Mouse (Mus musculus) urinary bladder, adult 18-20 months (tissue): ENCODE results near the gene Hpse2.

ENCODE experiments used
- DNase-seq, 2 experiments: peaks; one replicate each; pipeline ENCODE4 v3.0.0; 2022; ENCODE audit warnings: low spot score in 2 of 2, mixed read lengths in 2 of 2

Hpse2 gene

GRCm38 (mm10) chr19:43156085-43156484 lies 232.1 kb downstream of the Hpse2 start:
- DNase-seq = no peak

DNA sequence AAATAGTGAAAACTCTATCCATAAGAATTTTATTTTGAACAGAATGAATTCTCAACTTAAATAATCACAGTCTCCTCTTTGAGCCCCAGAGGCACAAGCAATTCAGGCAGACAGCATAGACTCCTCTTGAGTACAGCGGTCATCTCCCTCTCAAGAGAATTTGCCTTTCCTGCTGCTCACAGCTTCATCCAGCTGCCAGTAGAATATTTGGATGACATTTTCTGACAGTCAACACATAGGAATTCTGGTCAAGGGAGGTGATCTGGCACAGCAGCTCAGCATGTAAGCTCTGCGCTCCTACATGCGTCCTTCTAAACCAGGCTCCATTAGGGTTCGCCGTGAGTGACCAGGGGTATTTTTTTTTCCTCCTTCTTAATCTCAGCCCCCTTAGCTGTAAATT lies 232.6 kb downstream of the Hpse2 start:
- no peak for DNase-seq

- DNase-seq = no peak
Measured at GRCm38 (mm10) chr19:43147901-43148300, 240.3 kb downstream of the Hpse2 start.

GRCm38 (mm10) chr19:43146820-43147219 lies 241.3 kb downstream of the Hpse2 start:
- no peak for DNase-seq

DNA sequence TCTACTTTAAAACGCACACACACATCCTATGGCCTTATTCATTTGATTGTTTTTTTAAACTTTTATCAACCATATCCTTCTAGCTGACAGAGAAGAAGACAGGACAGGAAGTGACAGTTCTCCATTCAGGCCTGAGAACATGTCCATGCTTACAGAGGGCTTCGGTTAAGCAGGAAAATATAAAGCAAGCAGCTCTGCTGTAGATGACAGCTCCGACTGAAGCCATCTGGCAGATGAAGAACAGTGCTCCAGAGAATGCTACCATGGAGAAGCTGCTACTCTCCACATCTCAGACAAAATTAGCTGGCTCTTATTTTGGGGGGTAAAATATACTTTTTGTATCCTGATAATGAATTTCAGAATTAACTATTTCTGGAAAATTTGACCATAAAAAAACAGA lies 246.5 kb downstream of the Hpse2 start:
- DNase-seq = no peak

GRCm38 (mm10) chr19:43109796-43110195 lies 278.4 kb downstream of the Hpse2 start:
- no peak for DNase-seq

- DNase-seq = no peak
Measured at GRCm38 (mm10) chr19:43096915-43097314, 291.2 kb downstream of the Hpse2 start.

- no peak for DNase-seq
Measured at GRCm38 (mm10) chr19:43087216-43087615, 300.9 kb downstream of the Hpse2 start.

DNA sequence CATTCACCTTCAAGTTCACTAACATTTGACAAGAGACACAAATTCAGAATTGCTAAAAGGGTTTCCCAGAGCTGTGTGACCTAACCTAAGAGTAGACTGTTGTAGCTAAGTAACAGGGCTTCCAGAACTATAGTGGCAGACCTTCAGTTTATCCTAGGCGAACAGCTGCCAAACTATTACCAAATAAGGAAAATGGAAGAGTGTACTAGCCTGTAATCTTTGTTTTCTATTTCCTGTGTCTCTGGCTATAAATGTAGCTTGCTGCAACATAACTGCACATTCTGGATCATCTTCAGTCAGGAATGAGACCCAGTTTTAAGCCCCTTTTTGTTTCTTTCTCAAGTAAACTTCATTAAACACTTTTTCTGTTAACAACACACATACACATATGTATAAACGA lies 324.0 kb downstream of the Hpse2 start:
- no peak for DNase-seq

DNA sequence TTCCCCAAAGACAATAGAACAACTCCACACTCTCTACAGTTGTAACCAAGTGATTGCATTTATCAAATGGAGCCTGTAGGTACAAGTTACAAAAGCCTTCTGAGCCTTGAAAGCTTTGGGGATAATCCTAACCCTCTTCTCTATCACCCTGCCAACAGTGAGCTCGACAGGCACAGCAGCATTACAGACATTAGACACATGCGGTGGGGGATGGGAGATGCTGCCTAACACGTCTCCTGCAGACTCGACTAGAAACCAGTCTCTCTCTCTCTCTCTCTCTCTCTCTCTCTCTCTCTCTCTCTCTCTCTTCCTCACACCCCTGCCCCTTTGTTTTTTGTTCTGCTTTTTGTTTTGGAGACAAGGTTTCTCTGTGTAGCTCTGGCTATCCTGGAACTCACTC lies 343.6 kb downstream of the Hpse2 start:
- no peak for DNase-seq

- no peak for DNase-seq
Measured at GRCm38 (mm10) chr19:43042721-43043120, 345.4 kb downstream of the Hpse2 start.

- DNase-seq = no peak
Measured at GRCm38 (mm10) chr19:43042211-43042610, 345.9 kb downstream of the Hpse2 start.

GRCm38 (mm10) chr19:43036381-43036780 lies 351.8 kb downstream of the Hpse2 start:
- DNase-seq = no peak

DNA sequence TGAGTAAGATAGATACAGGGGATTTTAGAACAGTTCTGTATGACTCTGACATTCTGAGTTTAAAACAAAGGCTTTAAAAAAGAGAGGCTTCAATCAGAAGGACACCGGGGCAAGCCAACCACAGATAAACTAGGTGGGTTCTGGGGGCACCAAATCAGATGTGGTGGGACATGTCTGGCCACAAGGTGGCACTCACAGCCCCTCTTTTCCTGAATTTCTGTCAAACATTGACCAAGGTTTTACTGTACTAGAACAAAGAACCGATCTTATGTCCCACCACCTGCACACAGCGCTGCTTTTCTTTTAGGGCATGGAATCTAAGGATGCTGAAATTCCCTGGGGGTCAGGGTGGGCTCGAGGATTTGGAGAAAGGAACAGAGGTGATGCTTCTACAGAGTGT lies 360.9 kb downstream of the Hpse2 start:
- DNase-seq = peak; percentile 6 to 21

DNA sequence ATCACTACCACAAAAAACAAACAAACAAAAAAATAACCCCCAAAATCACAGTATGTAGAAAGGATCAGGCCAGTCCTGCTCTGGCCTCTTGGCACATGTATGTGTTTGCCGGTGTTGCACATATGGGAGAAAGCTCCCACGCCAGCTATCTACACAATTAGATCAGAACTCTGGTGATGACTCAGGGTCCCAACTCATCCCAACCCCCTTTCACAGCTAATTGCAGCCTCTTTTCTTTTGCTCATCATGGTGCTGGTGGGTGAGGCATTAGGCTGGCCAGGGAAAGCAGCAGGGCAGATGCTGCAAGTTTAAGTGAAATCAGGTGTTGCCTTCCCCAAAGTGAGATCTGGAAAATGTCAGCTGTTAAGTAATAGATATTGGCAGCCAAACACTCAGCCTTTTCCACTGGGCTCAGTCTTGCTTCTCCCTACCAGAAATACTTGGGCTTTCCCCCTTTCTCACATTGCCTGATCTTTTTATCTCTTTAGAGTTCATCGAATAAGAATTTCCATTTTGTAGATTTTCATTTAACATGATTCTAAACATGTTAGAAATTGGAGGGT lies 365.5 kb downstream of the Hpse2 start:
- no peak for DNase-seq

GRCm38 (mm10) chr19:43018792-43019191 lies 369.4 kb downstream of the Hpse2 start:
- DNase-seq = no peak

GRCm38 (mm10) chr19:42996406-42996805 lies 391.7 kb downstream of the Hpse2 start:
- no peak for DNase-seq

DNA sequence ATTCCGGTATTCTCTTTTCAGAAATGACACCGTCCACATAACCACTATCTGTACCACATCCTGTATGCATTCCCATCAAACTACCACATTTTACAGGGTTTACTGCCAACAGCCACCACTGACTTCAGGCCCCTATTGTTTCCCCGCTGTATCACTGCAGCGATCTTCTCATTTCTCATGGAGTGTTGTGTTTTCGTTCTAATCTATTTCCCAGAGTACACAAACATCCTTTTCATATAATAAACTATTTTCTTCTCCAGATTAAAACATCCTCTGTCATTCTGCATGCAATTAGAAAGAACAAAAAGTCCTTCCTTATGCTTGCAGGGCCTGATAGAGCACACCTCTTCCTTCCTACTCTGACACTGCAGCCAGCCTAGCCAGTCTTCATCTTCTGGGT lies 399.3 kb downstream of the Hpse2 start:
- DNase-seq = no peak

DNA sequence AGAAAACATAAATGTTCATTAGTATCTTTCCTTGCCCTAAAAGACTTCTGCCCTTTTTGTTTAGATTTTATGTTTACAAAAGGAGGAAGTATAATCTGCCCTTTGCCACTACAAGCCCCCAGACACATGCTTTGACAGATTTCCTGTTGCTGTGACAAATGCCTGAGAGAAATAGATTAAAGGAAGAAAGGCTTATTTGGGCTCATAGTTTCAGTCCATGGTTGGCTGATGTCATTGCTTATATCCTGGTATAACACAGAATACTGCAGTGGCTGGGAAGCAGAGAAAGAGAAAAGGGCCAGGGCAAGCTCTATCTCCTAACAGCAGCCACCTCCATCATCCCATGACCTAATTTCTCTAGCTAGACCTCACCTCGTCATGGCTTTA lies 401.8 kb downstream of the Hpse2 start:
- DNase-seq = no peak

DNA sequence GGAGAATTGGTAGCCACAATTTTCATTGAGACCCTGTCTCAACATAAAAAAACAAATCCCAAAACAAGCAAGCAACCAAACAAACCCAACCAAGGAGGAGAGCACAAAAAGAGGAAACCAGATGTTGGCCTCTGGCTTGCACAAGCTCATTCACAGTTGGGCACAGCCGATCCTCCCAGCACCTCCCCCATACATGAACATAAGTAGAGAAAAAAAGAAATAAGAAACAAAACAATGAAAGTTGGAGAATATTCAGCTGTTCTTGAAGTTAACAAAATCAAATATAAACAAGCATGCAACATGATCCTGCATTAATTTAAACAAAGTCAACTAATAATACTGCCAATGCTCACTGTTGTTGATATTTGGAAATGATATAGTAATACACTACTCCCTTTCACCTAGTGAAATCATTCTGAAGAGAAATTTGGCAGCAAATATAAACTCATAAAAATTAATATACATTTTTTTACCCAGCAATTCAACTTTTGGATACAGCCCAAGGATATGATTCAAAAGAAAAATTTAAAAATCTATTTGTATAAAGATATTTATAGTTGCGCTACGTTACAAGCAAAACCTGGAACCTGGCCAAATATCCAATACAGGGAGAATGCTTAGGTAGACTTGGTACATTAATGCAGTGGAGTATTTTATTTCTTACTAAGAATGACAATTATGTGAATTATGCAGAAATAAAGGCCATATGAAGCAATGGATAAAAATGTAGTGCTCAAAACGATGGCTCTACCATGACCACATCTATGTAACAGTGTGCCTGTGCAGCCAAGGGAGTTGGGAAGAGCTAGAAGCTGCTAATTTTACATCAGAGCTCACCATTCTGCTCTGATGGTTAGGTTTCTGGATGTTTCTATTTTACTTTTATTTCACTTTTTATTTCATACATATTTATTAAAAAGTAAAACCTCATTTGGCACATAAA lies 402.5 kb downstream of the Hpse2 start:
- no peak for DNase-seq

DNA sequence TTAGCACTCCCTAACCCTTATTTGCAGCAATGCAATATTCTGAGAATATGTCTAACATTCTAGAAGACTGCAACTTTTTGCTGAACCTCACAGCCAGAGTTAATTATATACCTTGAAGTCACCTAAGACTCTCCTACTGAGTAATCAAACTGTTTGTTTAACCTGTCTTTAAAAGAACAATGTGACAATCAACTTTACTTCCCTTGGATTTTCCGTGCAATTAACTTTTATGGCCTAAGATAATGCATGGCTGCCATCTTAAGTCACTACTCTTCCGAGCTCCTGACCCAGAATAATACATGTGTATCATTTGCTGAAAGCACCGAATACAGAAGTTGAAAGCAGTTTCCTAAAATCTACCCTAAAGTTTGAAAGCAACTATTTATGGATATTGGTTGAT lies 407.6 kb downstream of the Hpse2 start:
- no peak for DNase-seq

GRCm38 (mm10) chr19:42977938-42978337 lies 410.2 kb downstream of the Hpse2 start:
- DNase-seq = no peak

GRCm38 (mm10) chr19:42973740-42974139 lies 414.4 kb downstream of the Hpse2 start:
- DNase-seq = no peak
